Mouse (Mus musculus) thymus, adult 2 months (tissue): ENCODE measurements around the gene Creg1. TPM values are rescaled to one million over a fixed set of nuclear protein-coding genes. Genes with fewer than 3 reads are reported as not detected.

ENCODE experiments used
- DNase-seq: peaks from one replicate; pipeline ENCODE4 v3.0.0; 2021
- H3K27ac ChIP-seq: fragments of 200-500 bp; 2 replicates; pipeline ENCODE4 v1.5.1; 2012; ENCODE audit warnings: low read length, control low read depth; ENCODE audit not compliant: control insufficient read depth, insufficient read depth
- H3K27me3 ChIP-seq: fragments of 200-500 bp; 2 replicates; pipeline ENCODE4 v1.6.1; 2012; ENCODE audit warnings: mild to moderate bottlenecking, low read length, moderate library complexity, mixed read lengths; ENCODE audit not compliant: control insufficient read depth, insufficient read depth
- H3K36me3 ChIP-seq: fragments of 200-500 bp; 2 replicates; pipeline ENCODE4 v1.6.1; 2012; ENCODE audit warnings: mild to moderate bottlenecking, low read length, moderate library complexity; ENCODE audit not compliant: control insufficient read depth, insufficient read depth
- H3K4me1 ChIP-seq: fragments of 200-500 bp; replicated peaks from 2 replicates; pipeline ENCODE4 v1.6.1; 2012; ENCODE audit warnings: low read length; ENCODE audit not compliant: control insufficient read depth, insufficient read depth
- H3K4me3 ChIP-seq: fragments of 200-500 bp; 2 replicates; pipeline ENCODE4 v1.5.1; 2012; ENCODE audit warnings: mild to moderate bottlenecking, low read length, control low read depth, moderate library complexity; ENCODE audit not compliant: control insufficient read depth, insufficient read depth
- CTCF ChIP-seq: fragments of 200-500 bp; IDR thresholded peaks from 2 replicates; pipeline ENCODE4 v1.5.1; 2012; ENCODE audit warnings: mild to moderate bottlenecking, control low read depth, low read length, moderate library complexity, borderline replicate concordance; ENCODE audit not compliant: control insufficient read depth, poor library complexity, insufficient read depth; ENCODE audit errors: extremely low read depth
- POLR2A ChIP-seq: fragments of 200-500 bp; IDR thresholded peaks from 2 replicates; pipeline ENCODE4 v1.6.1; 2012; ENCODE audit warnings: mild to moderate bottlenecking, low read length, control low read depth, moderate library complexity; ENCODE audit not compliant: control insufficient read depth, poor library complexity, insufficient read depth; ENCODE audit errors: extremely low read depth
- WGBS: fragments of 180-500 bp; shearing (Covaris S2); methylation state at CpG from one replicate; pipeline ENCODE4 v1.1.7; 2018; 5-methylcytosine and 5-hydroxymethylcytosine counted together
- polyA plus RNA-seq: library from polyadenylated mRNA; depleted of rRNA; stranded (reverse); fragments of >200 nt; gene quantifications from 2 replicates; pipeline ENCODE4 v1.2.3, GENCODE M21; 2012

The Creg1 gene
- polyA plus RNA-seq, 1 experiment = 43.2 TPM

- DNase-seq = no peak
- Histone ChIP-seq H3K27ac (no peak overlapping the region), H3K4me3 (no peak overlapping the region), H3K4me1 (peaks cover 8% of the 10 kb centered on the region), H3K27me3 (no peaks in the 10 kb centered on the region), H3K36me3 (no peaks in the 10 kb centered on the region)
- 32% methylated on average over 2 of the region's 2 CpGs for WGBS
- no peak for TF ChIP-seq POLR2A
- no peak for TF ChIP-seq CTCF
Measured at GRCm38 (mm10) chr1:165734840-165735239, 28.7 kb upstream of the Creg1 start.

GRCm38 (mm10) chr1:165735826-165736818 is 27.4 kb upstream of the Creg1 start:
- DNase-seq = peak; percentile 89
- H3K36me3 ChIP-seq = no peaks in the 10 kb centered on the region
- WGBS = 34% methylated on average over 20 of the region's 20 CpGs
- peaks cover 2% of the 10 kb centered on the region for H3K4me1 ChIP-seq
- no peaks in the 10 kb centered on the region for H3K27me3 ChIP-seq
- no peak overlapping the region for H3K27ac ChIP-seq
- no peak overlapping the region for H3K4me3 ChIP-seq
- TF ChIP-seq CTCF (no peak), POLR2A (no peak)

- TF ChIP-seq POLR2A = no peak
- no peak for TF ChIP-seq CTCF
- Histone ChIP-seq H3K27ac (no peak overlapping the region), H3K36me3 (no peaks in the 10 kb centered on the region), H3K27me3 (no peaks in the 10 kb centered on the region), H3K4me3 (no peak overlapping the region), H3K4me1 (peaks cover 2% of the 10 kb centered on the region)
- DNase-seq = no peak
- 83% methylated on average over 5 of the region's 5 CpGs for WGBS
Measured at GRCm38 (mm10) chr1:165737451-165737850, 26.1 kb upstream of the Creg1 start.

GRCm38 (mm10) chr1:165737867-165738266 is 25.7 kb upstream of the Creg1 start:
- no peak for TF ChIP-seq POLR2A
- no peak for TF ChIP-seq CTCF
- Histone ChIP-seq H3K27ac (no peak overlapping the region), H3K36me3 (no peaks in the 10 kb centered on the region), H3K27me3 (no peaks in the 10 kb centered on the region), H3K4me3 (no peak overlapping the region), H3K4me1 (peaks cover 2% of the 10 kb centered on the region)
- no peak for DNase-seq
- WGBS = 32% methylated on average over 3 of the region's 3 CpGs

- no peak overlapping the region for H3K27ac ChIP-seq
- DNase-seq = no peak
- H3K4me3 ChIP-seq = no peak overlapping the region
- TF ChIP-seq POLR2A (no peak), CTCF (no peak)
- H3K4me1 ChIP-seq = peaks cover 2% of the 10 kb centered on the region
- 90% methylated on average over 1 of the region's 1 CpGs for WGBS
- H3K27me3 ChIP-seq = no peaks in the 10 kb centered on the region
- no peaks in the 10 kb centered on the region for H3K36me3 ChIP-seq
Measured at GRCm38 (mm10) chr1:165738985-165739384, 24.6 kb upstream of the Creg1 start.

- H3K36me3 ChIP-seq = no peaks in the 10 kb centered on the region
- 95% methylated on average over 8 of the region's 8 CpGs for WGBS
- no peak overlapping the region for H3K4me3 ChIP-seq
- TF ChIP-seq CTCF = no peak
- TF ChIP-seq POLR2A = no peak
- no peaks in the 10 kb centered on the region for H3K4me1 ChIP-seq
- H3K27me3 ChIP-seq = no peaks in the 10 kb centered on the region
- DNase-seq = no peak
- no peak overlapping the region for H3K27ac ChIP-seq
Measured at GRCm38 (mm10) chr1:165741989-165742388, 21.6 kb upstream of the Creg1 start.
